Mouse (Mus musculus) retina, postnatal 7 days (tissue): ENCODE measurements at regions not wholly inside any gene's neighbourhood (a gene's known extent, or its start where the extent isn't known, plus 50 kb on each side); places are given as distances from the start of the nearest gene placed in this dataset.

Experiments
- DNase-seq: peaks from one replicate; pipeline ENCODE4 v3.0.0-alpha.2; 2012; ENCODE audit warnings: low read depth, low spot score

- no peak for DNase-seq
Observed at GRCm38 (mm10) chr1:6928658-6929057, 2121.0 kb downstream of the Gm37988 start.

- no peak for DNase-seq
Observed at GRCm38 (mm10) chr1:6931876-6932275, 2124.2 kb downstream of the Gm37988 start.

GRCm38 (mm10) chr1:6969838-6970237 is 2162.1 kb downstream of the Gm37988 start:
- DNase-seq = no peak

GRCm38 (mm10) chr1:6973749-6974327 is 2166.1 kb downstream of the Gm37988 start:
- no peak for DNase-seq

DNA sequence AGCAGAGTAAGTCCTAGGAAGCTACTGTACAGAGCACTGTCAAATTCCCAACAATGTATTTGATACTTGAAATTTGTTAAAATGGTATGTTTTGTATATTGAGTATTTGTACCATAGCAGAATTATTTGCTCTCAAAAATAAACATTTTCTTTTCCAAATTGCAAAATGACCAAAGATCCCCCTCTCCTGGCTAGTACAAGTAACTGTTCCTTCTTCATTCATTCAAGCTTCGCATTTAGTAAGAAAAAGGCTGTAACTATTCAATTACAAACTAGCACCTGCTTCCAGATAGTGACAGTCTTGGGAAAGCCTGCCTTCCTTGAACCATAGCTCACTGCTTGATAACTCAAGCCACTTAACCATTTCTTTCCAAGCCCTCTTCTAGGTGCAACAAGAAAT is 2171.9 kb downstream of the Gm37988 start:
- no peak for DNase-seq

DNA sequence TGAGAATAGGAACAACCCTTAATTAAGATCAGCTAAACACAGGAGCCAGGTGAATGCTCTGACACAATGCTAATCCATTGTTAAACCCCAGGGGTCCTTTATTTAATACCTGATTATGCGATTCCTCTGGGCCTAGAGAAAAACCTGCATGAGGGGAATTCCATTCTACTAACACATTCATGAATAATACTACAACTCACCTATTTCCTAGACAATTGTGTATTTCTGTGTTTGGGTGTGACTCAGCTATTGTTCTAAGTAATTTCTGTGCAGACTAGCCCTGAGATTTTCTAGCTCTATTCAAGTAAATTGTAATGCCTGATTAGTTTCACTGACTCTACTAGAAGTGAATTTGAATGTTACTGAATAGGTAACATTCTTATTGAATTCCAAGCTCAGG is 2176.5 kb downstream of the Gm37988 start:
- DNase-seq = no peak

- no peak for DNase-seq
Observed at GRCm38 (mm10) chr1:6997611-6998010, 2189.9 kb downstream of the Gm37988 start.

GRCm38 (mm10) chr1:7010184-7010583 is 2202.5 kb downstream of the Gm37988 start:
- peak; percentile 4 for DNase-seq
